Mouse (Mus musculus) CD4-positive naive resting alpha-beta T cell, adult 57 days (primary cell): Measurements from ENCODE around the gene Rgs6. TPM values are rescaled to one million over a fixed set of nuclear protein-coding genes. Genes with fewer than 3 reads are reported as not detected.

Experiments
- total RNA-seq: library from RNA; stranded (reverse); gene quantifications from one replicate; pipeline ENCODE4 v1.2.4, GENCODE M21; 2023

The Rgs6 gene
- total RNA-seq: not detected

GRCm38 (mm10) chr12:82588017-82588416 lies at the start of gene Rgs6:
Rgs6 (plus strand) TSS chr12:82588292.

